9 mouse cellular contexts compared by ENCODE assay signal in the genomic region with DNA sequence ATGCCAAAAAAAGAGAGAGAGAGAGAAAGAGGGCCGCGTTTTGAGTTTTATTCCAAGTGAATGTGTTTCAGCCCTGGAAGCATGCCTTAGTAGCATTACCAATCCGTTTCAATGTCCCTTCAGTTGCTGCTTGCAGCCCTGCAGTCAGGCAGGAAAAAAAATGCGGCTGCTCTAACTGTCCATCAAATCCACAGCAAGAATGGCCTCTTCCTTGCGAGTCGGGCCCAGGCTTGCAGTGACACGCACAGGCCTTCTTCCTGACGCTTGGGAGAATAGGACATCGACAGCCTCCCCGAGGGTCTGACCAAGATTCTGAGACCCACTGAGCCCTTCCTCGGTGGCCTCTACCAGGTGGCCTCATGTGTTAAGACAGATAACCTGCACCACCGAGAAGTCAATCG. TPM values are rescaled to one million over a fixed set of nuclear protein-coding genes. Genes with fewer than 3 reads are reported as not detected.
DNase-seq lines count a peak whose midpoint lies in the region; ATAC-seq lines count a peak whose summit lies in the region.
"Had no signal": no experiment of that assay in that cellular context is flagged by ENCODE, and none has a peak within 500 bp of the region (broad histone marks: within the 10 kb centered on the region; RNA-seq: fewer than 3 reads in every experiment).

No protein-coding gene starts in this region.

- H3K9me3 ChIP-seq in kidney, embryonic 15.5 days (replicated peaks), result no peaks in the 10 kb centered on the region
- H3K9me3 ChIP-seq in liver, embryonic 13.5 days (replicated peaks), result no peaks in the 10 kb centered on the region
- no peaks in the 10 kb centered on the region for H3K9me3 ChIP-seq in stomach, embryonic 14.5 days (ENCODE audit: control insufficient read depth, low read depth, low read length)

- H3K36me3 ChIP-seq in kidney, embryonic 15.5 days, result no peaks in the 10 kb centered on the region
- no peaks in the 10 kb centered on the region for H3K36me3 ChIP-seq in liver, embryonic 13.5 days
- H3K36me3 ChIP-seq in stomach, embryonic 14.5 days (ENCODE audit: control insufficient read depth, insufficient read depth, low read length), result no peaks in the 10 kb centered on the region

- peaks cover 85% of the 10 kb centered on the region for H3K27me3 ChIP-seq in kidney, embryonic 15.5 days
- peaks cover 89% of the 10 kb centered on the region for H3K27me3 ChIP-seq in liver, embryonic 13.5 days
- H3K27me3 ChIP-seq in stomach, embryonic 14.5 days (ENCODE audit: control insufficient read depth, insufficient read depth, low read length), result peaks cover 42% of the 10 kb centered on the region

- H3K9ac ChIP-seq in kidney, embryonic 15.5 days, result no peak overlapping the region
- H3K9ac ChIP-seq in liver, embryonic 13.5 days, result no peak overlapping the region
- no peak overlapping the region for H3K9ac ChIP-seq in stomach, embryonic 14.5 days (replicated peaks; ENCODE audit: low read depth, low read length)

- H3K27ac ChIP-seq in kidney, embryonic 15.5 days, result no peak overlapping the region
- H3K27ac ChIP-seq in brown adipose tissue, adult 24 weeks (replicated peaks; ENCODE audit: low read depth, low read length), result no peak overlapping the region
- no peak overlapping the region for H3K27ac ChIP-seq in liver, embryonic 13.5 days
- no peak overlapping the region for H3K27ac ChIP-seq in stomach, embryonic 14.5 days (ENCODE audit: low read length)

- peak overlapping the region; percentile 42 for H3K4me3 ChIP-seq in kidney, embryonic 15.5 days (replicated peaks)
- peak overlapping the region; percentile 47 for H3K4me3 ChIP-seq in brown adipose tissue, adult 24 weeks (ENCODE audit: insufficient read depth, low read depth, low read length)
- H3K4me3 ChIP-seq in liver, embryonic 13.5 days (replicated peaks), result no peak overlapping the region
- peak overlapping the region; percentile 30 for H3K4me3 ChIP-seq in stomach, embryonic 14.5 days (ENCODE audit: low read depth, low read length)

- 2% methylated on average over 13 of the region's 13 CpGs for WGBS in kidney, embryonic 15.5 days
- WGBS in liver, embryonic 13.5 days (ENCODE audit: insufficient replicate concordance), result 3% methylated on average over 13 of the region's 13 CpGs
- WGBS in stomach, embryonic 14.5 days, result 5% methylated on average over 13 of the region's 13 CpGs

- peaks cover 35% of the 10 kb centered on the region for H3K4me1 ChIP-seq in kidney, embryonic 15.5 days
- H3K4me1 ChIP-seq in brown adipose tissue, adult 24 weeks (ENCODE audit: control insufficient read depth, insufficient read depth, insufficient read length, low read length), result no peaks in the 10 kb centered on the region
- no peaks in the 10 kb centered on the region; the same call in 1 of the 2 replicates for H3K4me1 ChIP-seq in liver, embryonic 13.5 days (replicated peaks)
- H3K4me1 ChIP-seq in stomach, embryonic 14.5 days (ENCODE audit: control insufficient read depth, insufficient read depth, low read length), result peaks cover 23% of the 10 kb centered on the region; the same call in 1 of the 2 replicates

- peak overlapping the region; percentile 88 for H3K4me2 ChIP-seq in kidney, embryonic 15.5 days
- peak overlapping the region; percentile 39 for H3K4me2 ChIP-seq in liver, embryonic 13.5 days
- H3K4me2 ChIP-seq in stomach, embryonic 14.5 days (replicated peaks; ENCODE audit: low read depth, low read length), result peak overlapping the region; percentile 64

- ATAC-seq in kidney, embryonic 15.5 days (replicated peaks; ENCODE audit: low FRiP score), result no peak
- ATAC-seq in liver, embryonic 13.5 days (ENCODE audit: low read depth), result no peak
- no peak for ATAC-seq in stomach, embryonic 14.5 days (ENCODE audit: insufficient number of reproducible peaks, insufficient read depth, low FRiP score, low read depth)

- DNase-seq in kidney, postnatal 14 days, result no peak
- peak; percentile 29 for DNase-seq in forelimb bud, embryonic 11.5 days (ENCODE audit: low read depth, low spot score)
- DNase-seq in liver, embryonic 13.5 days, result no peak
- no peak for DNase-seq in c-Kit-positive CD71-positive TER-119-positive erythroid progenitor cells, embryonic 14.5 days (ENCODE audit: low spot score)
- DNase-seq in gastrocnemius, postnatal 10 days, result no peak

RNA-seq across cellular contexts. Expression of a gene that starts 0.7 kb away (rescaled TPM):
- polyA plus RNA-seq in kidney, embryonic 15.5 days (2015; fragmentation: Nextera tagmentation; extraction: Ambion mirVana), result 0.18 TPM in 2 replicates
- not detected in 2 replicates for polyA plus RNA-seq in brown adipose tissue, adult 24 weeks (2012; ENCODE audit: insufficient read depth, insufficient read length, missing spikeins)
- not detected in 2 replicates for polyA plus RNA-seq in liver, embryonic 13.5 days (2015; fragmentation: Nextera tagmentation; extraction: Ambion mirVana)
- 0.46 and 0.50 TPM in 2 replicates for polyA plus RNA-seq in stomach, embryonic 14.5 days (2014; fragmentation: Nextera tagmentation; extraction: Ambion mirVana)
- total RNA-seq in gastrocnemius, postnatal 10 days (2021), result 1 to 10 TPM; 3.0 to 4.1 TPM
- total RNA-seq: MEL had no signal
